In genomic region chr19:10685081-10685480, GRCm38 (mm10) we compare ENCODE assay signal across 23 mouse cellular contexts. TPM values are rescaled to one million over a fixed set of nuclear protein-coding genes. Genes with fewer than 3 reads are reported as not detected.
DNase-seq lines count a peak whose midpoint lies in the region; ATAC-seq and TF ChIP-seq lines count a peak whose summit lies in the region.
"Had no signal": no experiment of that assay in that cellular context is flagged by ENCODE, and none has a peak within 500 bp of the region (broad histone marks: within the 10 kb centered on the region; RNA-seq: fewer than 3 reads in every experiment).

No protein-coding gene starts in this region.

- DNase-seq in cerebellum, adult 9-11 months = peak; percentile 34
- DNase-seq in cerebellum, adult 2 months = no peak
- DNase-seq in kidney, adult 2 months = peak; percentile 91
- no peak for DNase-seq in kidney, postnatal 10 days
- DNase-seq in Patski (ENCODE audit: low read depth, low spot score) = no peak
- peak; percentile 64 to 87 for DNase-seq in kidney, postnatal 25 days
- no peak for DNase-seq in layer of hippocampus, postnatal 10 days (ENCODE audit: low spot score in 2 of 2)
- no peak for DNase-seq in adrenal gland, postnatal 36 days
- DNase-seq: adrenal gland, adult 8-10 months; cerebellum, adult 11 months; cerebellum, postnatal 25 days; gastrocnemius, adult 2 months; gastrocnemius, postnatal 36 days; heart, adult 11 months; heart, postnatal 36 days had no signal

- POLR2A ChIA-PET in Patski (lab: Charles Lee) = no interaction called here

- CTCF ChIA-PET in Patski (lab: Charles Lee) = interaction anchor here (1.2 to 16.3 kb wide), 3 partner anchors 24 to 183 kb away, joined by 3 to 229 read pairs (median 3); no protein-coding TSS in a partner anchor

- no peak overlapping the region for H3K27ac ChIP-seq in cerebellum, adult 2 months (ENCODE audit: insufficient read depth, low read length)
- 0 out of 2 replicates have a peak overlapping the region, but pooled peaks have one; percentile 7 for H3K27ac ChIP-seq in kidney, adult 2 months (ENCODE audit: insufficient read depth, low read depth, low read length)
- H3K27ac ChIP-seq: forebrain, embryonic 10.5 days; gastrocnemius, adult 2 months; heart, embryonic 13.5 days; hindbrain, embryonic 15.5 days had no signal

- H3K36me3 ChIP-seq in kidney, adult 2 months (ENCODE audit: control insufficient read depth, insufficient read depth, low read length) = no peaks in the 10 kb centered on the region
- H3K36me3 ChIP-seq: forebrain, embryonic 10.5 days; heart, embryonic 13.5 days; hindbrain, embryonic 15.5 days had no signal

- no peaks in the 10 kb centered on the region for H3K27me3 ChIP-seq in cerebellum, adult 2 months (ENCODE audit: control insufficient read depth, insufficient read depth, low read length)
- no peaks in the 10 kb centered on the region for H3K27me3 ChIP-seq in kidney, adult 2 months (replicated peaks; ENCODE audit: control insufficient read depth, insufficient read depth, low read length)
- H3K27me3 ChIP-seq in Patski = no peaks in the 10 kb centered on the region

- no peak overlapping the region for H3K4me3 ChIP-seq in cerebellum, adult 2 months (replicated peaks; ENCODE audit: insufficient read depth, low read depth, low read length)
- no peak overlapping the region for H3K4me3 ChIP-seq in kidney, adult 2 months (ENCODE audit: insufficient read depth, low read depth, low read length)
- H3K4me3 ChIP-seq: erythroblast, embryonic 14.5 days; forebrain, embryonic 10.5 days; gastrocnemius, adult 2 months; heart, embryonic 13.5 days; hindbrain, embryonic 15.5 days had no signal

- peaks cover 5% of the 10 kb centered on the region; the same call in 1 of the 2 replicates for H3K4me1 ChIP-seq in cerebellum, adult 2 months (ENCODE audit: control insufficient read depth, insufficient read depth, low read length)
- H3K4me1 ChIP-seq in kidney, adult 2 months (ENCODE audit: control insufficient read depth, insufficient read depth, low read length) = peaks cover 19% of the 10 kb centered on the region

- TF ChIP-seq POLR2A in cerebellum, adult 2 months (IDR thresholded peaks at IDR 0.05; ENCODE audit: borderline replicate concordance, insufficient read depth, low read length) = no peak
- no peak for TF ChIP-seq POLR2A in kidney, adult 2 months (IDR thresholded peaks at IDR 0.05; ENCODE audit: low read depth, low read length)

- no peak for TF ChIP-seq CTCF in cerebellum, adult 2 months (IDR thresholded peaks at IDR 0.05; ENCODE audit: borderline replicate concordance, insufficient read depth, low read depth, low read length)
- no peak; the same call in 1 of the 2 replicates for TF ChIP-seq CTCF in kidney, adult 2 months (conservative IDR thresholded peaks at IDR 0.05; ENCODE audit: insufficient read depth, insufficient read length, low read depth, low read length)
- peak; percentile 37 for TF ChIP-seq CTCF in Patski (IDR thresholded peaks at IDR 0.05)

- no peak for ATAC-seq in Patski
- ATAC-seq: forebrain, embryonic 14.5 days had no signal

- in situ Hi-C loops in Patski (cut with MboI; ENCODE audit: low pct_unique_long_range_greater_than_20kb) = no loop called here

- 67% methylated on average over 9 of the region's 9 CpGs for WGBS in cerebellum, adult 2 months
- 43% methylated on average over 9 of the region's 9 CpGs for WGBS in kidney, adult 2 months

RNA-seq across cellular contexts. Expression of gene Vps37c, which starts 3.5 kb away (rescaled TPM):
- 30.6 and 31.4 TPM in 2 replicates for polyA plus RNA-seq in cerebellum, adult 2 months (2012; rRNA removed)
- polyA plus RNA-seq in kidney, adult 2 months (2012; rRNA removed) = 30.0 and 32.1 TPM in 2 replicates
- polyA plus RNA-seq in Patski (2021) = 52.9 TPM
- 10 to 100 TPM; 24.6 to 26.9 TPM for total RNA-seq in layer of hippocampus, postnatal 10 days (2021)
- total RNA-seq in adrenal gland, postnatal 36 days (2021) = 10 to 100 TPM; 21.1 to 30.5 TPM

RNA-seq across cellular contexts. Expression of gene Pga5, which starts 7.2 kb away (rescaled TPM):
- not detected in 2 replicates for polyA plus RNA-seq in cerebellum, adult 2 months (2012; rRNA removed)
- polyA plus RNA-seq in kidney, adult 2 months (2012; rRNA removed) = 0.80 and 1.0 TPM in 2 replicates
- polyA plus RNA-seq in Patski (2021) = 0.06 TPM
- not detected for total RNA-seq in layer of hippocampus, postnatal 10 days (2021)
- total RNA-seq in adrenal gland, postnatal 36 days (2021) = not detected
- total RNA-seq: adrenal gland, adult 8-10 months; gastrocnemius, adult 2 months; gastrocnemius, postnatal 36 days; heart, postnatal 36 days had no signal
- polyA plus RNA-seq: embryonic facial prominence, embryonic 14.5 days; erythroblast, embryonic 14.5 days; forebrain, embryonic 10.5 days; forebrain, embryonic 14.5 days; heart, embryonic 13.5 days; heart, postnatal 0 days; hindbrain, embryonic 11.5 days; hindbrain, embryonic 15.5 days had no signal

RNA-seq across cellular contexts. Expression of gene Vwce, which starts 51.1 kb away (rescaled TPM):
- polyA plus RNA-seq in cerebellum, adult 2 months (2012; rRNA removed) = 0.20 and 0.21 TPM in 2 replicates
- 15.3 and 17.3 TPM in 2 replicates for polyA plus RNA-seq in kidney, adult 2 months (2012; rRNA removed)
- 0.06 TPM for polyA plus RNA-seq in Patski (2021)
- 1 to 10 TPM; 1.0 to 2.3 TPM for total RNA-seq in layer of hippocampus, postnatal 10 days (2021)
- total RNA-seq in adrenal gland, postnatal 36 days (2021) = under 1 TPM; 0.26 to 0.60 TPM
- total RNA-seq: gastrocnemius, adult 2 months; gastrocnemius, postnatal 36 days; heart, postnatal 36 days had no signal

RNA-seq across cellular contexts. Expression of gene Cd5, which starts 53.7 kb away (rescaled TPM):
- polyA plus RNA-seq in cerebellum, adult 2 months (2012; rRNA removed) = 0.43 and 0.54 TPM in 2 replicates
- 0.33 and 3.3 TPM in 2 replicates for polyA plus RNA-seq in kidney, adult 2 months (2012; rRNA removed)
- not detected for polyA plus RNA-seq in Patski (2021)
- under 1 TPM; 0.29 to 0.32 TPM for total RNA-seq in layer of hippocampus, postnatal 10 days (2021)
- total RNA-seq in adrenal gland, postnatal 36 days (2021) = under 1 TPM in 1 of 2 experiments, not detected in 1; 0.20 TPM
- total RNA-seq: gastrocnemius, adult 2 months had no signal
- polyA plus RNA-seq: erythroblast, embryonic 14.5 days; forebrain, embryonic 10.5 days; hindbrain, embryonic 11.5 days had no signal

Comparison
In these comparisons a context has a peak if more than half of its experiments do, and no peak if none do; other contexts are left out.
1. DNase-seq: peak in cerebellum, adult 9-11 months (single experiment), kidney, adult 2 months (single experiment) and kidney, postnatal 25 days (2 of 2); none in cerebellum, adult 2 months (0 of 2), kidney, postnatal 10 days (single experiment), Patski (single experiment), layer of hippocampus, postnatal 10 days (0 of 2) and adrenal gland, postnatal 36 days (0 of 2).
2. RNA of gene Vwce, which starts 51.1 kb away (polyA plus RNA-seq): 15.3 to 17.3 TPM in kidney, adult 2 months; 0.20 to 0.21 TPM in cerebellum, adult 2 months and 0.06 TPM in Patski (single experiment); every median in the first group is over 10 times any median in the second.